Mouse (Mus musculus) lung, postnatal 0 days (tissue): Measurements from ENCODE around the gene Ddit4l.

Source experiments
- CTCF ChIP-seq: IDR thresholded peaks from 2 replicates; pipeline ENCODE4 v1.5.1; 2016; ENCODE audit warnings: antibody characterized with exemption, mild to moderate bottlenecking
- EP300 ChIP-seq: IDR thresholded peaks from 2 replicates; pipeline ENCODE4 v1.6.1; 2016; ENCODE audit warnings: antibody characterized with exemption, mild to moderate bottlenecking, control low read depth

DNA sequence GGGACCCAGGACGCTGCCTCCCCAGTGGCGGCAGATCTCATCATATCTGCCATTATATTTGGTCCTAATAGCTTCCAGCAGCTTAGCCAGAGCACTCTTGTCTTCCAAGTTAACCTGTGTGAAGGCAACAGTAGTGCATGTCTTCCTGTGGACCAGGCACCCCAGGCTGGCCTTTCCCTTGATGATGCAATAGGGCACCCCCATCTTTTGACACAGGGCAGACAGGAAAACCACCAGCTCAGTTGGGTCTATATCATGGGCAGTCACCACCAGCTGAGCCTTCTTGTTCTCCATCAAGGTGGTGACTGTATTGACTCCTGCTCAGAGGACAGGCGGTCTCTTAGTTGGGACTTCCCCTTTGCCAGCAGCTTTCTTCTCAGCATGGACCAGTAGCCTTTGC lies 22.7 kb downstream of the Ddit4l start:
- TF ChIP-seq CTCF (no peak), EP300 (no peak)
